Comparison of ENCODE assay signal across 16 mouse cellular contexts in the genomic region with DNA sequence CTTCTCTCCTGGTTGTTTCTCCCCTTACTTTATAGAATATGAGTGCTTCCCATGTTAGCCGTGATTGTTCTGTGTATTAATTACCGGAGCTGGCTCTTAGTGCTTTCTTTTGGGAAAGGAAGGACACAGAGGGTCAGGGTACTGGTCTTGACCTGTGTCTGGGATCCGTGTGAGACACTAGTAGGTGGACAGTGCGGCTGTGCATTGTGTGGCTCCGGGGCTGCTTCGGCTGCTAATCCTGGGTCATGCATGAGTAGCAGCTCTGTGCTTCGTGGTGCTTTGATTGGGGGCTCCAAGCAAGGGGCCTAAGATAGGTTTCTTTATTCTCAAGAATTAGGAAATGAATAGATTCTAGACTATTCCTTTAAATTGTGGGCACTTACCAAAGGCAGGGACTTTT.
DNase-seq lines count a peak whose midpoint lies in the region; ATAC-seq and TF ChIP-seq lines count a peak whose summit lies in the region.
"Had no signal": no experiment of that assay in that cellular context is flagged by ENCODE, and none has a peak within 500 bp of the region (broad histone marks: within the 10 kb centered on the region; RNA-seq: fewer than 3 reads in every experiment).

No protein-coding gene starts in this region.

- no peak for DNase-seq in hindbrain, embryonic 10.5 days (ENCODE audit: low spot score)
- DNase-seq in hindbrain, postnatal 0 days (ENCODE audit: low spot score): no peak
- no peak for DNase-seq in hindbrain, embryonic 11.5 days (ENCODE audit: low spot score)
- no peak for DNase-seq in hindbrain, embryonic 14.5 days (ENCODE audit: low spot score)
- DNase-seq in adrenal gland, adult 18-20 months (ENCODE audit: low spot score in 2 of 2): no peak
- DNase-seq: adrenal gland, adult 8-10 months; cerebellum, adult 11-12 months; gastrocnemius, postnatal 10 days; kidney, postnatal 14 days; lung, adult 18-20 months; lung, postnatal 36 days; right cerebral cortex, postnatal 25 days had no signal

- H3K4me2 ChIP-seq in hindbrain, postnatal 0 days (ENCODE audit: low read depth, low read length): no peak overlapping the region
- H3K4me2 ChIP-seq in hindbrain, embryonic 11.5 days (replicated peaks; ENCODE audit: low read depth, low read length): no peak overlapping the region
- H3K4me2 ChIP-seq in hindbrain, embryonic 14.5 days (replicated peaks): no peak overlapping the region
- H3K4me2 ChIP-seq in neural tube, embryonic 12.5 days (replicated peaks): no peak overlapping the region
- H3K4me2 ChIP-seq: heart, embryonic 13.5 days had no signal

- no peak overlapping the region for H3K9ac ChIP-seq in hindbrain, postnatal 0 days (replicated peaks; ENCODE audit: low read length)
- no peak overlapping the region for H3K9ac ChIP-seq in hindbrain, embryonic 11.5 days (ENCODE audit: low read depth, low read length)
- H3K9ac ChIP-seq in hindbrain, embryonic 14.5 days: 0 out of 2 replicates have a peak overlapping the region, but pooled peaks have one; percentile 8
- H3K9ac ChIP-seq in neural tube, embryonic 12.5 days: no peak overlapping the region
- H3K9ac ChIP-seq: heart, embryonic 13.5 days had no signal

- H3K27ac ChIP-seq in hindbrain, embryonic 10.5 days: peak overlapping the region; percentile 67
- no peak overlapping the region; the same call in 1 of the 2 replicates for H3K27ac ChIP-seq in hindbrain, postnatal 0 days
- peak overlapping the region; percentile 58 for H3K27ac ChIP-seq in hindbrain, embryonic 11.5 days (ENCODE audit: low read depth, low read length)
- peak overlapping the region; percentile 66 for H3K27ac ChIP-seq in hindbrain, embryonic 14.5 days
- peak overlapping the region; percentile 18; the same call in 1 of the 2 replicates for H3K27ac ChIP-seq in neural tube, embryonic 12.5 days

- WGBS in hindbrain, embryonic 10.5 days: 29% methylated on average over 7 of the region's 7 CpGs
- WGBS in hindbrain, postnatal 0 days: 35% methylated on average over 7 of the region's 7 CpGs
- 54% methylated on average over 7 of the region's 7 CpGs for WGBS in hindbrain, embryonic 11.5 days
- WGBS in hindbrain, embryonic 14.5 days: 28% methylated on average over 7 of the region's 7 CpGs
- WGBS in neural tube, embryonic 12.5 days: 62% methylated on average over 7 of the region's 7 CpGs

- ATAC-seq in hindbrain, postnatal 0 days: no peak
- no peak for ATAC-seq in hindbrain, embryonic 11.5 days (ENCODE audit: low FRiP score)
- ATAC-seq in hindbrain, embryonic 14.5 days (ENCODE audit: low FRiP score): no peak
- no peak for ATAC-seq in neural tube, embryonic 12.5 days (ENCODE audit: low FRiP score, low read depth)
- no peak for ATAC-seq in inflammation-experienced regulatory T-cells, adult 6 months
- ATAC-seq: CD4-positive, CD25-positive, alpha-beta regulatory T cell, adult 4 months had no signal

- H3K4me1 ChIP-seq in hindbrain, embryonic 10.5 days (replicated peaks): peaks cover 82% of the 10 kb centered on the region
- H3K4me1 ChIP-seq in hindbrain, postnatal 0 days (ENCODE audit: insufficient read depth, low read length): peaks cover 5% of the 10 kb centered on the region; the same call in 1 of the 2 replicates
- H3K4me1 ChIP-seq in hindbrain, embryonic 11.5 days (replicated peaks; ENCODE audit: control insufficient read depth, insufficient read depth, low read length): peaks cover 5% of the 10 kb centered on the region; the same call in 1 of the 2 replicates
- H3K4me1 ChIP-seq in hindbrain, embryonic 14.5 days (replicated peaks; ENCODE audit: control insufficient read depth, insufficient read depth, low read length): peaks cover 38% of the 10 kb centered on the region
- H3K4me1 ChIP-seq in neural tube, embryonic 12.5 days: peaks cover 42% of the 10 kb centered on the region

- H3K27me3 ChIP-seq in hindbrain, embryonic 10.5 days (ENCODE audit: insufficient read depth, poor library complexity, severe bottlenecking): no peaks in the 10 kb centered on the region
- no peaks in the 10 kb centered on the region for H3K27me3 ChIP-seq in hindbrain, postnatal 0 days (ENCODE audit: insufficient read depth, low read length)
- H3K27me3 ChIP-seq in hindbrain, embryonic 11.5 days (ENCODE audit: control insufficient read depth, insufficient read depth, low read length): no peaks in the 10 kb centered on the region
- H3K27me3 ChIP-seq in hindbrain, embryonic 14.5 days (ENCODE audit: control insufficient read depth, insufficient read depth, low read length): no peaks in the 10 kb centered on the region
- no peaks in the 10 kb centered on the region for H3K27me3 ChIP-seq in neural tube, embryonic 12.5 days (replicated peaks)
- H3K27me3 ChIP-seq: heart, embryonic 13.5 days had no signal

- H3K36me3 ChIP-seq in hindbrain, embryonic 10.5 days: no peaks in the 10 kb centered on the region
- H3K36me3 ChIP-seq in hindbrain, postnatal 0 days (ENCODE audit: insufficient read depth, low read length): no peaks in the 10 kb centered on the region
- H3K36me3 ChIP-seq in hindbrain, embryonic 11.5 days (ENCODE audit: control insufficient read depth, insufficient read depth, low read length): no peaks in the 10 kb centered on the region
- no peaks in the 10 kb centered on the region for H3K36me3 ChIP-seq in hindbrain, embryonic 14.5 days (replicated peaks; ENCODE audit: control insufficient read depth, insufficient read depth)
- H3K36me3 ChIP-seq in neural tube, embryonic 12.5 days: no peaks in the 10 kb centered on the region
- H3K36me3 ChIP-seq: heart, embryonic 13.5 days had no signal

- no peak for TF ChIP-seq CTCF in hindbrain, postnatal 0 days (IDR thresholded peaks at IDR 0.05; ENCODE audit: low read depth)

- H3K4me3 ChIP-seq in hindbrain, embryonic 10.5 days: no peak overlapping the region
- no peak overlapping the region for H3K4me3 ChIP-seq in hindbrain, postnatal 0 days (ENCODE audit: low read length)
- no peak overlapping the region for H3K4me3 ChIP-seq in hindbrain, embryonic 11.5 days (ENCODE audit: low read depth, low read length)
- H3K4me3 ChIP-seq in hindbrain, embryonic 14.5 days (replicated peaks; ENCODE audit: low read length): no peak overlapping the region
- H3K4me3 ChIP-seq in neural tube, embryonic 12.5 days: no peak overlapping the region
- H3K4me3 ChIP-seq: heart, embryonic 13.5 days had no signal

- no peaks in the 10 kb centered on the region for H3K9me3 ChIP-seq in hindbrain, embryonic 10.5 days
- no peaks in the 10 kb centered on the region for H3K9me3 ChIP-seq in hindbrain, postnatal 0 days (ENCODE audit: low read length)
- no peaks in the 10 kb centered on the region for H3K9me3 ChIP-seq in hindbrain, embryonic 11.5 days (ENCODE audit: control insufficient read depth, low read length)
- H3K9me3 ChIP-seq in hindbrain, embryonic 14.5 days (ENCODE audit: control insufficient read depth, low read length): no peaks in the 10 kb centered on the region
- H3K9me3 ChIP-seq in neural tube, embryonic 12.5 days: no peaks in the 10 kb centered on the region
- H3K9me3 ChIP-seq: heart, embryonic 13.5 days had no signal
